ENCODE assay signal across 8 mouse cellular contexts in the genomic region with DNA sequence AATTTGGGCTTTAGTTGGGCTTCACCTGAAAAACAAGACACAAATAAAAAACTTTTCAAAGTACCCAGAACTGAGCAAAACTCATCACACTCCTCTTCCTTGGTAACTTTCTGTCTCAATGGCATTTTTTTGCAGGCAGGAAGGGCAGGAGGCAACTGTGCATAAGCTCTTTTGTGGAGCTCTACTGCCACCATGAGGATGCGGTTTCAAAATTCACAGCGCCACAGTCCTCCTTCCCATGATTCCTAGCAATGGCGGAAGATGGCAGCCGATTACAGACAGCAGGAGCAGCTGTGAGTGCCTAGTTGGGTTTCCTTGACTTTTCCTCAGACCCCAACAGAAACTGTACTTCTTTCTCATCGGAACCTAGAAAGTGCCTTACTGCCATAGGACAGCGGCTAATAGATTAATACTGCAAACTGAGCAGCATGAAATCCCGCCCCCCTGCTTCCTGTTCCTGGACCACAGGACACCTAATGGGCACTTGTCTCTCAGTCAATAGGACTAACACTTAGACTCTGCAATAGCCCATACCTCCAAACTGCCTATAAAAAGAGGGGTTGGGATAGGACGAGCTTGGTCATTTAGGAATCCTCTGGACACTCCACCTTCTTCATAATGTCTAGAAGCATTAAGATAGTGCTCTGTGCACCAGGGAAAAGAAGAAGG.
DNase-seq lines count a peak whose midpoint lies in the region; ATAC-seq lines count a peak whose summit lies in the region.

No protein-coding gene starts in this region.

- H3K27me3 ChIP-seq in forebrain, embryonic 15.5 days, result no peaks in the 10 kb centered on the region
- no peaks in the 10 kb centered on the region for H3K27me3 ChIP-seq in intestine, embryonic 15.5 days (replicated peaks)
- H3K27me3 ChIP-seq in midbrain, embryonic 12.5 days, result no peaks in the 10 kb centered on the region

- no peak for ATAC-seq in forebrain, embryonic 15.5 days (replicated peaks)
- ATAC-seq in intestine, embryonic 15.5 days, result no peak
- ATAC-seq in midbrain, embryonic 12.5 days (ENCODE audit: low FRiP score, low read depth), result 0 out of 2 replicates have a peak, but pooled peaks have one; percentile 52

- H3K4me2 ChIP-seq in forebrain, embryonic 15.5 days (replicated peaks), result peak overlapping the region; percentile 22; the same call in 1 of the 2 replicates
- peak overlapping the region; percentile 24; the same call in 1 of the 2 replicates for H3K4me2 ChIP-seq in intestine, embryonic 15.5 days (replicated peaks)
- H3K4me2 ChIP-seq in midbrain, embryonic 12.5 days (replicated peaks), result no peak overlapping the region

- H3K4me1 ChIP-seq in forebrain, embryonic 15.5 days, result no peaks in the 10 kb centered on the region
- H3K4me1 ChIP-seq in intestine, embryonic 15.5 days (replicated peaks), result no peaks in the 10 kb centered on the region
- H3K4me1 ChIP-seq in midbrain, embryonic 12.5 days, result no peaks in the 10 kb centered on the region

- no peak overlapping the region for H3K9ac ChIP-seq in forebrain, embryonic 15.5 days (replicated peaks)
- H3K9ac ChIP-seq in intestine, embryonic 15.5 days, result no peak overlapping the region
- H3K9ac ChIP-seq in midbrain, embryonic 12.5 days (replicated peaks), result no peak overlapping the region

- peak; percentile 81 for DNase-seq in kidney, adult 11 months
- no peak for DNase-seq in kidney, postnatal 14 days
- DNase-seq in Muller cell, postnatal 12 days (ENCODE audit: inconsistent ontology term), result peak; percentile 67
- no peak for DNase-seq in spleen, postnatal 10 days (ENCODE audit: low spot score in 2 of 2)
- no peak for DNase-seq in urinary bladder, adult 2 months (ENCODE audit: low spot score)

- H3K9me3 ChIP-seq in forebrain, embryonic 15.5 days, result no peaks in the 10 kb centered on the region
- no peaks in the 10 kb centered on the region for H3K9me3 ChIP-seq in intestine, embryonic 15.5 days
- no peaks in the 10 kb centered on the region for H3K9me3 ChIP-seq in midbrain, embryonic 12.5 days

- no peak overlapping the region for H3K27ac ChIP-seq in forebrain, embryonic 15.5 days (replicated peaks)
- H3K27ac ChIP-seq in intestine, embryonic 15.5 days, result no peak overlapping the region
- no peak overlapping the region for H3K27ac ChIP-seq in midbrain, embryonic 12.5 days (replicated peaks)

- no peaks in the 10 kb centered on the region for H3K36me3 ChIP-seq in forebrain, embryonic 15.5 days
- no peaks in the 10 kb centered on the region; the same call in 1 of the 2 replicates for H3K36me3 ChIP-seq in intestine, embryonic 15.5 days
- H3K36me3 ChIP-seq in midbrain, embryonic 12.5 days, result no peaks in the 10 kb centered on the region

- H3K4me3 ChIP-seq in forebrain, embryonic 15.5 days, result peak overlapping the region; percentile 26
- 0 out of 2 replicates have a peak overlapping the region, but pooled peaks have one; percentile 18 for H3K4me3 ChIP-seq in intestine, embryonic 15.5 days (replicated peaks)
- H3K4me3 ChIP-seq in midbrain, embryonic 12.5 days, result 0 out of 2 replicates have a peak overlapping the region, but pooled peaks have one; percentile 13

- 66% methylated on average over 8 of the region's 8 CpGs for WGBS in forebrain, embryonic 15.5 days
- WGBS in intestine, embryonic 15.5 days, result 58% methylated on average over 8 of the region's 8 CpGs
- 62% methylated on average over 8 of the region's 8 CpGs for WGBS in midbrain, embryonic 12.5 days

Comparison
In these comparisons a context has a peak if more than half of its experiments do, and no peak if none do; other contexts are left out.
1. DNase-seq: peak in kidney, adult 11 months (single experiment) and Muller cell, postnatal 12 days (single experiment); none in kidney, postnatal 14 days (single experiment), spleen, postnatal 10 days (0 of 2) and urinary bladder, adult 2 months (single experiment).
2. Peak in every context shown above with its lines, with median percentiles within 50 percentile points of each other: H3K4me3 ChIP-seq.